Mouse (Mus musculus) intestine, embryonic 16.5 days (tissue): ENCODE data around the gene Nutm2. TPM values are rescaled to one million over a fixed set of nuclear protein-coding genes. Genes with fewer than 3 reads are reported as not detected.
A peak's percentile ranks its signal among the peaks of the same experiment; 100 is the strongest.
"Not testable (repeated sequence)": the region's sequence is repeated elsewhere in the genome, so short reads cannot be mapped to it uniquely, and the experiment has no call there.

Source experiments
- ATAC-seq: fragments of 200-750 bp; cut with Nextera tagmentation; 2 replicates; pipeline ENCODE4 v1.8.0; 2017; ENCODE audit warnings: moderate TSS enrichment, moderate library complexity
- H3K27ac ChIP-seq: fragments of 300-500 bp; sonication (generic); 2 replicates; pipeline ENCODE4 v1.5.1; 2014; ENCODE audit warnings: mild to moderate bottlenecking, low read length
- H3K27me3 ChIP-seq: fragments of 300-500 bp; sonication (generic); replicated peaks from 2 replicates; pipeline ENCODE4 v1.6.1; 2014; ENCODE audit warnings: low read length, control low read depth, mixed read lengths; ENCODE audit not compliant: control insufficient read depth, insufficient read depth
- H3K36me3 ChIP-seq: fragments of 300-500 bp; sonication (generic); 2 replicates; pipeline ENCODE4 v1.6.1; 2014; ENCODE audit warnings: low read length, control low read depth; ENCODE audit not compliant: control insufficient read depth, insufficient read depth
- H3K4me1 ChIP-seq: fragments of 300-500 bp; sonication (generic); 2 replicates; pipeline ENCODE4 v1.6.1; 2014; ENCODE audit warnings: low read length, control low read depth, mixed read lengths; ENCODE audit not compliant: control insufficient read depth, insufficient read depth
- H3K4me2 ChIP-seq: fragments of 300-500 bp; sonication (generic); 2 replicates; pipeline ENCODE4 v1.6.1; 2014; ENCODE audit warnings: low read depth, low read length, control low read depth
- H3K4me3 ChIP-seq: fragments of 300-500 bp; sonication (generic); 2 replicates; pipeline ENCODE4 v1.5.1; 2014; ENCODE audit warnings: mild to moderate bottlenecking, low read length
- H3K9ac ChIP-seq: fragments of 300-500 bp; sonication (generic); 2 replicates; pipeline ENCODE4 v1.6.1; 2014; ENCODE audit warnings: low read depth, low read length
- H3K9me3 ChIP-seq: fragments of 300-500 bp; sonication (generic); 2 replicates; pipeline ENCODE4 v1.6.1; 2016; ENCODE audit warnings: low read length, control low read depth; ENCODE audit not compliant: control insufficient read depth
- WGBS: fragments of 180-500 bp; shearing (Covaris S2); extraction: QIAGEN DNeasy Blood & Tissue Kit; methylation state at CpG from one replicate; pipeline ENCODE4 v1.1.7; 2014; 5-methylcytosine and 5-hydroxymethylcytosine counted together
- polyA plus RNA-seq: library from polyadenylated mRNA; unstranded; fragments of >200 nt; fragmentation: Nextera tagmentation; extraction: Ambion mirVana; gene quantifications from 2 replicates; pipeline ENCODE4 v1.2.1, GENCODE M21; 2015

The Nutm2 gene
- not detected in 2 replicates for polyA plus RNA-seq

DNA sequence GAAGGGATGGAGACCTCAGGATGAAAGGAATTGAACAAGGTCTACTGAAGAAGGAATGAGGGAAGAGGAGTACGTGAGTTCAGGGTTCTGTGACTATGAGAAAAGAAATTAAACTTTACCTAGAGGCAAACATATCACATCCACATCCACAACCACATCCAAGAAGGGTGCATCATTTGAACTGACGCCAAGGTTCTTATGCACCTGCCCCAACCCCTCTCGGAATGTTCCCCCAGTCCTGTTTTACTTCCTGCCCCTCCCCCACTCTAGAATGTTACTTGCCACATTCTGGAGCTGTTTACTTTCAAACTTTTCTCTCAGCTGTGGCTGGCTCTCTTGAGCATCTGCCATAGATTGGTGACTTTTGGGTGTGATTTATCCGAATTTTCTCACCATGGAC lies at the start of gene Nutm2:
Gene Nutm2, plus strand, starts transcription at position 301 of the 400 bp plus-strand sequence.
- no peak within 1 kb of the TSS for H3K4me2 ChIP-seq
- WGBS, result 75% methylated on average over 4 of the region's 4 CpGs
- no peaks in the 10 kb centered on the region for H3K9me3 ChIP-seq
- ATAC-seq, result no peak
- H3K27me3 ChIP-seq, result no peaks in the 10 kb centered on the region
- H3K4me1 ChIP-seq, result no peaks in the 10 kb centered on the region
- no peaks in the 10 kb centered on the region for H3K36me3 ChIP-seq
- no peak within 1 kb of the TSS for H3K9ac ChIP-seq
- no peak within 1 kb of the TSS for H3K4me3 ChIP-seq
- no peak within 1 kb of the TSS for H3K27ac ChIP-seq

GRCm38 (mm10) chr13:50417389-50418183 lies 49.5 kb upstream of the Nutm2 start, which contains the start of gene Fbxw17:
TSS of gene Fbxw17 (plus strand) at chr13:50417864.
- peak; percentile 97 for ATAC-seq
- Histone ChIP-seq H3K9me3 (no peaks in the 10 kb centered on the region), H3K27me3 (no peaks in the 10 kb centered on the region), H3K27ac (peak within 1 kb of the TSS; percentile 39; the same call in 1 of the 2 replicates), H3K9ac (peak within 1 kb of the TSS; percentile 87), H3K36me3 (peaks cover 3% of the 10 kb centered on the region; the same call in 1 of the 2 replicates), H3K4me1 (no peaks in the 10 kb centered on the region; the same call in 1 of the 2 replicates), H3K4me2 (peak within 1 kb of the TSS; percentile 74), H3K4me3 (peak within 1 kb of the TSS; percentile 82)
- 12% methylated on average over 30 of the region's 35 CpGs for WGBS

DNA sequence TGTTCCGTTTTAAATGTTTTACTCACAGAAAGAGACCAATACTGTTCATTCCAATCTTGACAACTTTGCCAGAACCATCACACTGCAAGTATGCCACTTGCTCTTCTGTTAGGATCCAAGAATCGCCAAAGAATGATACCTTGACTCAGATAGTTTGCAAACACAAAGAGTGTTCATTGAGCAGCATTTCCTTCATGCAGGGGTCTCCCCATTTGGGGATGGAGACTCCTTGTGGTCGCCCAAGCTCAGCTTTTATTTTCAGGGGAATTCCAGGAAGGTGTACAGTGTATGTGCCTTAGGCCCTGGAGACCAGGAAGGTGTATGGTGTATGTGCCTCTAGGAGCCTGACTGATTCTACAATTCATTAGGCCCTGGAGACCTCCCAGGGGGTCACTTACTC lies 48.7 kb upstream of the Nutm2 start:
- 39% methylated on average over 3 of the region's 3 CpGs for WGBS

GRCm38 (mm10) chr13:50423625-50424209 lies 43.4 kb upstream of the Nutm2 start:
- Histone ChIP-seq H3K9ac (no peak overlapping the region), H3K9me3 (no peaks in the 10 kb centered on the region), H3K4me3 (no peak overlapping the region), H3K4me2 (no peak overlapping the region), H3K4me1 (no peaks in the 10 kb centered on the region; the same call in 1 of the 2 replicates), H3K27ac (no peak overlapping the region), H3K36me3 (peaks cover 15% of the 10 kb centered on the region; the same call in 1 of the 2 replicates), H3K27me3 (no peaks in the 10 kb centered on the region)
- no peak for ATAC-seq
- 86% methylated on average over 8 of the region's 8 CpGs for WGBS

More for the DNA sequence above, 48.7 kb upstream of the Nutm2 start:
- Histone ChIP-seq H3K27me3 (no peaks in the 10 kb centered on the region), H3K27ac (no peak overlapping the region), H3K9me3 (no peaks in the 10 kb centered on the region), H3K9ac (peak overlapping the region; percentile 87), H3K4me3 (peak overlapping the region; percentile 82), H3K4me1 (no peaks in the 10 kb centered on the region; the same call in 1 of the 2 replicates), H3K4me2 (peak overlapping the region; percentile 74), H3K36me3 (peaks cover 3% of the 10 kb centered on the region; the same call in 1 of the 2 replicates)
- no peak for ATAC-seq

DNA sequence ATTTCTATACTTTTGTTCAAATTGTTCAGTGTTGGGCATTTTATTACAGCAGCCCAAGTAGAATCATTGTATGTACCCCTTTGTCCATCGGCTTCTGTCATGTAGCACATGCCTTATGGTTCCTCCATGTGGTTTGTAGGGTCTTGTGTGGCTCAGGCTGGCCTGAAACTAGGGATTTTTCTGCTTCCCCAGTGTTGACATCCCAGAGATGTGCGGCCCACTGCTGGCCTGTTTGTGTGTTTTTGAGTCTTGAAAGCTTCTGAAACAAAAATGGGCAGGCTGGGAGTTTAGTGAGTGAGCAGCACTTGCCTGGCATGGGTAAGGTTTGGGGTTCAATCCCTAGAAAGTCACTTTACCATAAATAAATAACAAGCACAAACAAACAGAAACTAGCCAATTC lies 42.6 kb upstream of the Nutm2 start:
- H3K4me2 ChIP-seq, result no peak overlapping the region
- H3K27ac ChIP-seq, result no peak overlapping the region
- peaks cover 15% of the 10 kb centered on the region; the same call in 1 of the 2 replicates for H3K36me3 ChIP-seq
- no peaks in the 10 kb centered on the region for H3K9me3 ChIP-seq
- no peak for ATAC-seq
- no peaks in the 10 kb centered on the region for H3K27me3 ChIP-seq
- 93% methylated on average over 2 of the region's 2 CpGs for WGBS
- no peaks in the 10 kb centered on the region for H3K4me1 ChIP-seq
- no peak overlapping the region for H3K9ac ChIP-seq
- no peak overlapping the region for H3K4me3 ChIP-seq

GRCm38 (mm10) chr13:50426686-50427085 lies 40.4 kb upstream of the Nutm2 start:
- Histone ChIP-seq H3K4me3 (no peak overlapping the region), H3K27me3 (no peaks in the 10 kb centered on the region), H3K4me2 (no peak overlapping the region), H3K27ac (no peak overlapping the region), H3K9ac (no peak overlapping the region), H3K4me1 (no peaks in the 10 kb centered on the region), H3K36me3 (peaks cover 17% of the 10 kb centered on the region), H3K9me3 (no peaks in the 10 kb centered on the region)
- ATAC-seq, result peak; percentile 25; the same call in 1 of the 2 replicates
- 83% methylated on average over 4 of the region's 4 CpGs for WGBS

- H3K36me3 ChIP-seq, result no peaks in the 10 kb centered on the region
- no peak within 1 kb of the TSS for H3K9ac ChIP-seq
- no peak within 1 kb of the TSS for H3K4me3 ChIP-seq
- H3K4me1 ChIP-seq, result no peaks in the 10 kb centered on the region
- no peak within 1 kb of the TSS for H3K4me2 ChIP-seq
- H3K27ac ChIP-seq, result no peak within 1 kb of the TSS
- H3K9me3 ChIP-seq, result no peaks in the 10 kb centered on the region
- ATAC-seq, result no peak
- WGBS, result 82% methylated on average over 2 of the region's 2 CpGs
- H3K27me3 ChIP-seq, result no peaks in the 10 kb centered on the region
Measured at GRCm38 (mm10) chr13:50443812-50444211, 23.3 kb upstream of the Nutm2 start, which contains the start of gene Gm47429. TSS of gene Gm47429 (minus strand) at chr13:50443912.

DNA sequence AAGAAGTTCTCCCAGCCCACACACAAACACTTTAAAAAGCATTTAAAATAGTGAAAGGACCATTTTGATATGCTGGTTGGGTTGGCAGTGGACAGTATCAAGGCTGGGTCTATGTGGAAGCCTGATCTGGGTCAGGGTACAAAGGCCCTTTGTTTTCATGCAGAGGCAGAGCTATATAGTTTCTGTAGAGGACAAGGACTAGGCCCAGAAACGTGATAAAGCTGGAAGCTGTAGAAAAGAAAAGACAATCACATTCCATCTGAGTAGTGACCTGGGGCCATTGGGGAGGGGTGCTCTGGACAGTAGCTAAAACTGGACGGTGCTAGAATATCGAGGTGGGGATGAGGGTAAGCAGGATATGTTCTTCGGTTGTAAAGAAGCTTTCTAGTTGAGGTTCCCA lies 21.8 kb upstream of the Nutm2 start:
- H3K9me3 ChIP-seq, result no peaks in the 10 kb centered on the region
- no peak overlapping the region for H3K4me2 ChIP-seq
- H3K4me1 ChIP-seq, result no peaks in the 10 kb centered on the region
- whole genome bisulfite sequencing, result 62% methylated on average over 4 of the region's 4 CpGs
- H3K9ac ChIP-seq, result no peak overlapping the region
- no peaks in the 10 kb centered on the region for H3K36me3 ChIP-seq
- no peak overlapping the region for H3K27ac ChIP-seq
- no peak overlapping the region for H3K4me3 ChIP-seq
- H3K27me3 ChIP-seq, result no peaks in the 10 kb centered on the region
- ATAC-seq, result no peak

DNA sequence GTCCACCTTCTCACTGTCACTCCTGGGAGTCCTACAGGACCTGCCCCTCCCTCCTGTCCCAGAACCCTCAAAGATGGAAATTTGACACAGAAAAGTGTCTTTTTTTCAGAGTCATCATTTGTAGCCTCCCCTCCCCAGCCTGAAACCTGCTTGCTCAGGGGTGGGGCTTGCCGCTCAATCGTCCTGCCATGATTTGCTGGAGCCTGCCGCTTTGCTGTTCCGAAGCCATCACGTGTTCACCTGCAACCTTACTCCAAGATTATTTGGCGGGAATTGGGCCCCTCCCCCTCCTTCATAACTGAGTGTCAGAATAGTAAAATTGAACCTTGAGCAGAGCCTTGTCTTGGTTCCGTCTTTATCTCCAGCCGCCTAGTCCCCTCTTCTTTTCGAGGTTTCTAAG lies 14.8 kb upstream of the Nutm2 start:
- not testable (repeated sequence) for H3K36me3 ChIP-seq, ATAC-seq, H3K4me2 ChIP-seq, H3K27ac ChIP-seq, H3K27me3 ChIP-seq, H3K9me3 ChIP-seq, H3K4me3 ChIP-seq, H3K4me1 ChIP-seq, H3K9ac ChIP-seq
- WGBS, result 69% methylated on average over 9 of the region's 9 CpGs
